Mouse (Mus musculus) lung, adult 2 months (tissue): ENCODE data around the gene Pip4k2c. TPM values are rescaled to one million over a fixed set of nuclear protein-coding genes. Genes with fewer than 3 reads are reported as not detected.

Source experiments
- DNase-seq: peaks from one replicate; pipeline ENCODE4 v3.0.0; 2022
- H3K4me1 ChIP-seq: fragments of 200-500 bp; 2 replicates; pipeline ENCODE4 v1.6.1; 2011; ENCODE audit warnings: low read length; ENCODE audit not compliant: control insufficient read depth, insufficient read depth
- H3K4me3 ChIP-seq: fragments of 200-500 bp; replicated peaks from 2 replicates; pipeline ENCODE3; 2011; ENCODE audit warnings: low read depth, mild to moderate bottlenecking, control low read depth, low read length; ENCODE audit errors: extremely low read depth
- CTCF ChIP-seq: fragments of 200-500 bp; IDR thresholded peaks from 2 replicates; pipeline ENCODE4 v1.5.1; 2011; ENCODE audit warnings: mild to moderate bottlenecking, low read length, control low read depth; ENCODE audit not compliant: insufficient read depth
- POLR2A ChIP-seq: fragments of 200-500 bp; IDR thresholded peaks from 2 replicates; pipeline ENCODE4 v1.6.1; 2011; ENCODE audit warnings: low read depth, mild to moderate bottlenecking, control low read depth, low read length, borderline replicate concordance; ENCODE audit errors: extremely low read depth
- WGBS: fragments of 180-500 bp; shearing (Covaris S2); methylation state at CpG from one replicate; pipeline ENCODE4 v1.1.7; 2018; 5-methylcytosine and 5-hydroxymethylcytosine counted together
- polyA plus RNA-seq: library from polyadenylated mRNA; depleted of rRNA; stranded (reverse); fragments of >200 nt; gene quantifications from 2 replicates; pipeline ENCODE4 v1.2.3, GENCODE M21; 2012; rRNA removed

Gene Pip4k2c
- polyA plus RNA-seq, result 36.6 and 45.7 TPM in 2 replicates

GRCm38 (mm10) chr10:127211414-127211854 is at the start of gene Pip4k2c:
Gene Pip4k2c, minus strand, starts transcription at chr10:127211585.
- DNase-seq, result peak; percentile 89
- peaks cover 4% of the 10 kb centered on the region; the same call in 1 of the 2 replicates for H3K4me1 ChIP-seq
- peak; percentile 59; the same call in 1 of the 2 replicates for TF ChIP-seq POLR2A
- no peak for TF ChIP-seq CTCF
- peak within 1 kb of the TSS; percentile 73 for H3K4me3 ChIP-seq
- 1% methylated on average over 47 of the region's 47 CpGs for WGBS

- Histone ChIP-seq H3K4me3 (no peak overlapping the region), H3K4me1 (peaks cover 4% of the 10 kb centered on the region)
- 65% methylated on average over 8 of the region's 8 CpGs for WGBS
- TF ChIP-seq CTCF, result no peak
- TF ChIP-seq POLR2A, result no peak
- DNase-seq, result no peak
Measured at GRCm38 (mm10) chr10:127258489-127258888, 47.1 kb upstream of the Pip4k2c start.

- DNase-seq, result no peak
- WGBS, result 66% methylated on average over 6 of the region's 6 CpGs
- peaks cover 2% of the 10 kb centered on the region for H3K4me1 ChIP-seq
- no peak overlapping the region for H3K4me3 ChIP-seq
- no peak for TF ChIP-seq POLR2A
- TF ChIP-seq CTCF, result no peak
Measured at GRCm38 (mm10) chr10:127257790-127258189, 46.4 kb upstream of the Pip4k2c start.

GRCm38 (mm10) chr10:127255625-127256345 is 44.4 kb upstream of the Pip4k2c start:
- DNase-seq, result no peak
- WGBS, result 22% methylated on average over 14 of the region's 14 CpGs
- Histone ChIP-seq H3K4me1 (no peaks in the 10 kb centered on the region), H3K4me3 (no peak overlapping the region)
- no peak for TF ChIP-seq CTCF
- no peak for TF ChIP-seq POLR2A

GRCm38 (mm10) chr10:127250810-127251209 is 39.4 kb upstream of the Pip4k2c start:
- TF ChIP-seq POLR2A (no peak), CTCF (no peak)
- 72% methylated on average over 5 of the region's 5 CpGs for WGBS
- no peak for DNase-seq
- Histone ChIP-seq H3K4me1 (no peaks in the 10 kb centered on the region), H3K4me3 (no peak overlapping the region)

GRCm38 (mm10) chr10:127238241-127238824 is 26.9 kb upstream of the Pip4k2c start:
- 69% methylated on average over 18 of the region's 18 CpGs for WGBS
- TF ChIP-seq CTCF (no peak), POLR2A (no peak)
- no peaks in the 10 kb centered on the region for H3K4me1 ChIP-seq
- no peak for DNase-seq
- H3K4me3 ChIP-seq, result no peak overlapping the region

- no peak for TF ChIP-seq POLR2A
- TF ChIP-seq CTCF, result no peak
- WGBS, result 44% methylated on average over 9 of the region's 9 CpGs
- no peak for DNase-seq
- no peaks in the 10 kb centered on the region for H3K4me1 ChIP-seq
- H3K4me3 ChIP-seq, result no peak overlapping the region
Measured at GRCm38 (mm10) chr10:127236541-127236940, 25.2 kb upstream of the Pip4k2c start.

- TF ChIP-seq CTCF (0 out of 2 replicates have a peak, but pooled peaks have one; percentile 20), POLR2A (no peak)
- WGBS, result 70% methylated on average over 9 of the region's 9 CpGs
- DNase-seq, result no peak
- Histone ChIP-seq H3K4me3 (no peak overlapping the region), H3K4me1 (no peaks in the 10 kb centered on the region)
Measured at GRCm38 (mm10) chr10:127233141-127233540, 21.8 kb upstream of the Pip4k2c start.

GRCm38 (mm10) chr10:127231741-127232140 is 20.4 kb upstream of the Pip4k2c start:
- TF ChIP-seq POLR2A, result no peak
- TF ChIP-seq CTCF, result no peak
- no peaks in the 10 kb centered on the region for H3K4me1 ChIP-seq
- H3K4me3 ChIP-seq, result no peak overlapping the region
- DNase-seq, result no peak
- WGBS, result 76% methylated on average over 14 of the region's 14 CpGs

GRCm38 (mm10) chr10:127230693-127231092 is 19.3 kb upstream of the Pip4k2c start:
- TF ChIP-seq POLR2A, result no peak
- H3K4me1 ChIP-seq, result no peaks in the 10 kb centered on the region
- no peak overlapping the region for H3K4me3 ChIP-seq
- DNase-seq, result no peak
- WGBS, result 64% methylated on average over 12 of the region's 12 CpGs

GRCm38 (mm10) chr10:127228897-127229296 is 17.5 kb upstream of the Pip4k2c start:
- WGBS, result 22% methylated on average over 4 of the region's 4 CpGs
- Histone ChIP-seq H3K4me1 (no peaks in the 10 kb centered on the region), H3K4me3 (no peak overlapping the region)
- TF ChIP-seq POLR2A (no peak), CTCF (no peak)
- no peak for DNase-seq
